ENCODE assay signal across 18 mouse cellular contexts in the genomic region with DNA sequence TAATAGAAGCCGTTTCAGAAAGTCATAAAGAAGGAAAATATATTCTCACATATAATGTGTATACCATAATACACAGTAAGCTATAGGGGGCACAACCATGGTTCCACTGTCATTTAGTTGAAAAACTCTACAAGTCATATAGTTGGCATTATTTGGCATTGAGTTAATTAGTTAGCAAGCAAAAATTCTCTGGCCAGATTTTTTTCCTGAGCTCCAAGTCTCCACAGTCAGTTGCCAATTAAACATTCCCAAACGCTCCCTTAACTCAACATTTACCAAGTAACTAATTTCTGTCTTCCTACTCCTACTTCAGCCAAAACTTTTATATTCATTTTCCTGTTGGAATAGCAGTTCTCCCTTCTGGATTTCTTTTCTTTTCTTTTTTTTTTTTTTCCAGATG. TPM values are rescaled to one million over a fixed set of nuclear protein-coding genes. Genes with fewer than 3 reads are reported as not detected.
"Had no signal": no experiment of that assay in that cellular context is flagged by ENCODE, and none has a peak within 500 bp of the region (broad histone marks: within the 10 kb centered on the region; RNA-seq: fewer than 3 reads in every experiment).

No protein-coding gene starts in this region.

- H3K4me3 ChIP-seq: neural tube, embryonic 15.5 days; stomach, embryonic 15.5 days had no signal

- H3K4me1 ChIP-seq: neural tube, embryonic 15.5 days; stomach, embryonic 15.5 days had no signal

- H3K36me3 ChIP-seq: neural tube, embryonic 15.5 days; stomach, embryonic 15.5 days had no signal

- H3K27ac ChIP-seq: neural tube, embryonic 15.5 days; stomach, embryonic 15.5 days; stomach, postnatal 0 days had no signal

- H3K4me2 ChIP-seq: neural tube, embryonic 15.5 days; stomach, embryonic 15.5 days had no signal

- DNase-seq: retina, postnatal 1 day; right cerebral cortex, adult 18-20 months; right cerebral cortex, postnatal 14 days; right cerebral cortex, postnatal 25 days; right cerebral cortex, postnatal 4 days; spleen, adult 18-20 months; thymus, adult 18-20 months; thymus, adult 2 months; thymus, postnatal 14 days; thymus, postnatal 25 days; thymus, postnatal 36 days; thymus, postnatal 4 days had no signal

- H3K27me3 ChIP-seq: neural tube, embryonic 15.5 days; stomach, embryonic 15.5 days had no signal

- H3K9me3 ChIP-seq: neural tube, embryonic 15.5 days; stomach, embryonic 15.5 days had no signal

- H3K9ac ChIP-seq: neural tube, embryonic 15.5 days; stomach, embryonic 15.5 days had no signal

RNA-seq across cellular contexts. Expression of a gene that starts 2.4 kb away (rescaled TPM):
- polyA plus RNA-seq: small intestine, adult 2 months; testis, adult 2 months; thymus, postnatal 0 days had no signal
